Mouse (Mus musculus) cerebellum, postnatal 36 days (tissue): Measurements from ENCODE around the gene Mpo.

Source experiments
- DNase-seq, 2 experiments: peaks; one replicate each; pipeline ENCODE4 v3.0.0; 2021 to 2022; ENCODE audit warnings: mixed read lengths in 2 of 2

Mpo gene

DNA sequence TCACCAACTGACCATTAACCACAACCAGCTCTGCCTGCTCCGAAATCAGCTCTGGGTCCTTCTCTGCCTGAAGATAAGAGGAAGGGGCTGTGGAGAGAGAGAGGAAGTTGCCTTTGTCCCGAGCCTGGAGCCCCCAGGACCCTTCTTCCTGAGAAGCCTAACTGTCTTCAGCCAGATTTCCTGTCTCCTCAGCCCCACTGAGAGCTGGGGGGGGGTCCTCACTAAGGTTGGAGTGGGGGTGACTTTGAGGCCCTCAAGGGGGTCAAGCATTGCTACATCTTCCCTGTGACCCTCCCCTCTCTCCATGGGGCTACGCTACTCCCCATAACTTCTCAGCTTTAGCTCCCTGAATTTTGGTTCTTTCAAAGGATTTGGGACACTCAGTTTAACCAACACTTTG, at the start of gene Mpo:
Gene Mpo (plus strand): TSS at position 122 of the 400 bp plus-strand sequence.
- DNase-seq = no peak

DNA sequence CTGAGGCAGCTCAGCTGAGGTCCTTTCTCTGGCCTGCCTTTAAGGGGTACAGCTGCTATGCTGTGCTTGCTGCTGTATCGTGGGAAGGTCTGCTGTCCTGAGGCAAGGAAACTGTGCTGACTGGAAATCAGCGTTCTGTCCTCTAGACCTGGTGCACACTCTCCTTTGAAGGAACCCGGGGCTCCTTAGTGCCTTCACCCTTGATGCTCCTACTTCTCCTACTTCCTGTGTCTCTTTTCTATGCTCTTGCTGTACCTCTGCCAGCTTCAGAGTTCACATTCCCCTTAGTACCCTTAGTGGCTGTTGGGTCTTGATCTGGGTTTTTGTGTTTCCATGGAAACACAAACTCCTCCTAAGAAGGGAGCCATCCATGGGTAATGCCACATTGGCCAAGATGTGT, 49.7 kb upstream of the Mpo start:
- DNase-seq = no peak

DNA sequence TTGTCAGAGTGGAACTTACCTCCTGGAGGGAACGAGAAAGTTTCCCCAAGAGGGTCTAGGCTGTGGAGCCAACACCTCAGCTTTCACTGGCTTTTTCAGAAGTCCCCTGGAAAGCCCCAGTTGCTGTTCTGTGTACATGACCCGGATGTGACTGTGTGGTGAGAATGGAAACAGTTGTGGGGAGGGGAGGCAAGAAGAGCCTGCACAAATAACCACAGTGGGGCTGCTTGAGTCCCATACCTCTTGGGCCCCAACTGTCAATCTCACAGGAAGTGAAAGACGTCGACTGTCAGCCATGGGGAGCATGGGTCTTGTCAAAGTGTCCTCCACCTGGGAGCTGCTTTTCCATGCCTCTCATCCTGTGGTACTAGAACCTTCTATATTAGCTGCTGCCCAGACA, 48.4 kb upstream of the Mpo start:
- no peak for DNase-seq

DNA sequence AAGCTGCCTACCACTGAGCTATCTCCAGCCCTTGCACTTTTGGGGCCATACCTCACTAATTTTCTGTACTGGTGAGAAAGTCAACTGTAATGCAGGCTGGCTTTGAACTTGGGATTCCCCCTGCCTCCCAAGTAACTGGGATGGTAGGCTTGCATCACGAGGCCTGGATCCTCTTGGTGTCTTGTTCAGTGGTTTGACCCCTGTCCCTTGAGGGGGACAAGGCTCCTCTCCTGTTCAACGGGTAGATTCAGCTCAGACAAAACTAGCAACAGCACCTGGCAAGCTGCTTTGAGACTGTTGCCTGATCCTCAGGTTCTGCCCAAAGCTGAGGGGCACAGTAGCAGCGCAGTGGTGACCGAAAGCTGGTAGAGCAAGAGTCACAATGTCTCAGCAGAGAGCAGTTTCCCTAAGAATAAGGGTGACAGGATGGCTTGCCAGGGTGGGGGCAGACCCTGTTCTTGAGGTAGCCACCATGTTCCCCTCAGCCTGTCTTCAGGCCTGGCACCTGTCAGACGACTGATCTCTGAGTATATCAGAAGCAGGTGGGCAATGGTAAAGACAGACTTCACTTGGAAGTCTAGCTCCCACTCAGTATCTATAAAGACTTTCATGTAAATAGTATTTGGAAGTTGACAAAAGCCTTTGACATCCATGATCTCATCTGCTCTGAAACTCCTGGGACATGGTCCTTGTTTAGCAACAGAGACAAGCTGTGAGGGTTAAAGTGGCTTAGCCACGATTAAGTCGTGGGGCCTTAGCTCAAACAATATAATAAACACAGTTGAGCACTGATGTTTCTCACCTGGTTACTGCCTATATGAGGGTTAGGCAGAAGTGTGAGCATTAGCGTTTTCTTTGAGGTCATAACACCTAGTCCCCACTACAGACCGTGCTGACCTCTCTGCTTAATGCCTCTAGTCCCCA, 47.5 kb upstream of the Mpo start:
- DNase-seq = no peak

DNA sequence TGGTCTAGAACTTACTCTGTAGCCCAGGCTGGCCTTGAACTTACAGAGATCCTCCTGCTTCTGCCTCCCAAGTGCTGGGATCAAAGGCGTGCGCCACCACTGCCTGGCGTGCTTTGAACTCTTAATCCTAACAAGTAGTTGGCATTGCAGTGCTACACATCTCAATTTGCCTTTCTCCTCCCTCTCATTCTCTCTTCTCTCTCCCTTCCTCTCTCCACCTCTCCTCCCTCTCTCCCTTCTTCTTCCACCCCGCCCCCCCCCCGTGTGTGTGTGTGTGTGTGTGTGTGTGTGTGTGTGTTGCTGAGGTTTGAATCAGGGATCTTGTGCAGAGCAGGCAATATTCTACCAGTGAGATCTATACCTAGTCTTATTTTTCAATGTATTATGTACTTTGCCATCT, 46.1 kb upstream of the Mpo start:
- DNase-seq = no peak

DNA sequence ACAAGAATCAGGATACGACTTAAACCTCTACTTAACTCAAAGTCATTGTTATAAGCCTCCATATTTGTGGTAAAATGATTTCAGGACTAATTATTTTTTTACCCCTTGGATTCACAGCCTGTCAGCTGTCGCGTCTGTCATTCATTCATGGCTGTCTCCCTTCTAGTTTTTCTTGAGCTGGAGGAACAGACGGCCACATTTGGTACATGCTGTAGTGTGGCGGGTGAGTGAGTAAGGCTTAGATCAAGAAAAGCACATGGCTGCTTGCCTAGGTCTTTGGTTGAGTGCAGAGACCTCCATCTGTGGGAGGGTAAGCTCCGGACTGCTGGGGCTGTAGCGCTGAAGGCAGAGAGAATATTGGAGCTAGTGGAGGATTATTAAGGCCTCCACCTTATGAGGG, 45.7 kb upstream of the Mpo start:
- no peak for DNase-seq

DNA sequence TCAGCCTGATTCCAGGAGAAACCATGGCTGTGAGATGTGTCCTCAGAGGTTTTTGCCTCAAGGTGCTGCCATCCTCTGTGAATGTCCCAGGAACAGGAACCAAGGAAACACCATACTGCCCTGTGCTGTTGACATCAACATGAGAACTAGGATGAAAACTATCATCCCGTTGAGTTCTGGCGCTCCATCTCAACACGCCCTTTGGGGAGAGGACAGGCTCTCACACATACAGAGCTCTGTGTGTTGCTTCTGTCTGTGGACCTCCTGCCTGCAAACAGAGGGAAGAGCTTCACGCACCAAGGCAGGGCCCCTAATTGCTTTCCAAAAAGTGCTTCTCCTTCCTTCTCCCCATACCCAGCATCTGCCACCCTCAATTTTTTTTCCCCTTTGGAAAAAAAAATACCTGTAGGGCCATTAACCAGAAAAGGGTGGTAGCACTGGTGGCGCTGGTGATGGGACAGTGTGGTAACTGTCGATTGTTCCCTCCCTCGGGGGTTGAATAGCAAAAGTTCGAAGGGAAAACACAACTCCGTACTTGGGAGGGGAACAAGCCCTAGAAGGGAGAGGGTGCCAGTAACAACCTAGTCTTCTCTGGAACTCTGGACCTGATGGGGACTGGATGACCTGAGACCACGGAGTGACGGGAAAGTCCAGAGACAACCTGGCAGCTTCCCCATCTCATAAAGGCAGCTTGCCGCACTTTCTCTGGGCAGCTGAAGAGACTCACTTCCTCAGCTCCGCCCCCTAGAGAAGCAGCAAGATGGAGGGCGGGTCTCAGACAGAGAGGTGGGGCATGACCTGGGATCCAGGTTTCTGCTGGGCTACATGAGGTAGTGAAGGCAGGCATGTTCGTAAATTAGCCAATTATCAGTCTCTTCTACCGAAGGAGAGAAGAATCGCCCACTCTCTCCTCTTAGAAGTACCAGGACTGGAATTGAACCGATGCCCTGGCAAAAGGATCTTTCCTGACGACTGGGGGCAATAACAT, 45.0 kb upstream of the Mpo start:
- no peak for DNase-seq

DNA sequence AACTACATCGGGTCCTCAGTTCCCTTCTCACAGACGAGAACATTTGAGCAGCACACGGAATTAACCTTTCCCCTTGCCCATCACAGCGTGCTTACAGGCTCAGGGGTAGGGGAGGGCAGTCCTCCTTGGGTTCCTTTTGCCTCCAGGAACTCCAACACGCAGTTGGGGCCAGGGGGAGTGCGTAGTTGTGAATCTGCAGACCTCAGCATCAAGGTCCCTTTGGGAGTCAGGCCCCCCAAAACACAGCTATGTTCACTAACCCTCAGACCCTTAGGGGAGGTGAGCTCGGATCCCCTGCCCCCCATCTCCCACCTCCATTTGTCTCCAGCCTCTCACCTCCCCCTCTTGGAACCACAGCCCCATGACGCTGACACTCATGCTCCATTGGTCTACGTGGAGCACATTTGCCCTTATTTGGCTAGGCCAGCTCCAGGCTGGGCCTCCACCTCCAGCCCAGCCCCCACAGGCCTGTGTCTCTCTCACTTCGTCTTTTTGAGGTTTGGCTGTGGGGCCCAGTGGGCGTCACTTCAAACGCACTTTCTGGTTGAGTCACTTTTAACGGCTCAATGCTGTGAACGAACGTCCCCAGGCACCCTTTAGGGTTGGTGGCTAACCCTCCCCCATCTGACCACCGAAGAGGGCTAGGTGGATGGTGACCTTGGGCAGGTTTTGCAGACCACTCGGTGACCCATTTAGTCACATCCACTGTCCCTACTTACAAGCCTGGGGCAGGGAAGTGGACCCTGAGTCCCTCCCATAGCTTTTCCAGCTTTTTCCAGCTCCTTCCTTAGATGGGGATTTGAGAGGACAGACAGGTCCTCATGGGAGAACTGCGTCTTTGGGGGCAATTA, 44.0 kb upstream of the Mpo start:
- no peak for DNase-seq

DNA sequence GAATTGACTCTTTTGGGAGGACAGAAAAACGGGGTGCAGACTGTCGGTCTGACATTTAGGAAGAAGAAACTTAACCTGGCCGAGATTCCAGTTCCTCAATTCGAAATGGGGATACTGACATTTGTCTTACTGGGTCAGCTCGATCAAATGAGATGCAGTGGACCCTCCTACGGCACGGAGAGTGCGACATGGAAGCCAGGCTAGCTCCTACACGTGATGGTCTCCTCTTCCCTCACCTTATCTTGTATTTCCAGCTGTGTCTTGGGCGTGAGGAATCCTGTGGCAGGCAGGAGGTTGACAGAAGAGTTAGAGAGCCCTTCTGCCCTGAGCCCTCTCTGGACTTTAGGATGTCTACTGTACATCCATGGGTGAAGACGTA, 43.3 kb upstream of the Mpo start:
- DNase-seq = no peak

DNA sequence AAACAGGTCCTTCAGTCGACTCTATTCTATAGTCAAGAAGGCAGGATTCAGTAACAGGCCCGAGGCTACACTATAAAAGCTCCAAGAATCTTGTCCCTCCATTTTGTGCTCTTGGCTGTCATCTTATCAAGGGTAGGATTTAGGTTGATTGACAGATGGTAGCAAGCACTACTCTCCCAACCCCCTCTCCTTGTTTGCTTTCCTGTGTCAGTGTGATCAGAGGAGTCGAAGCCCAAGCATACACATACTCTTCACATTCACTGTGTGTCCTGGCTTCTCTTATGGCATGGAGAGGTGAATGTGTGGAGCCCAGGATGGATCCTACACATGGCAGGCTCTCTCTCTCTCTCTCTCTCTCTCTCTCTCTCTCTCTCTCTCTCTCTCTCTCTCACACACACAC, 42.9 kb upstream of the Mpo start:
- no peak for DNase-seq

DNA sequence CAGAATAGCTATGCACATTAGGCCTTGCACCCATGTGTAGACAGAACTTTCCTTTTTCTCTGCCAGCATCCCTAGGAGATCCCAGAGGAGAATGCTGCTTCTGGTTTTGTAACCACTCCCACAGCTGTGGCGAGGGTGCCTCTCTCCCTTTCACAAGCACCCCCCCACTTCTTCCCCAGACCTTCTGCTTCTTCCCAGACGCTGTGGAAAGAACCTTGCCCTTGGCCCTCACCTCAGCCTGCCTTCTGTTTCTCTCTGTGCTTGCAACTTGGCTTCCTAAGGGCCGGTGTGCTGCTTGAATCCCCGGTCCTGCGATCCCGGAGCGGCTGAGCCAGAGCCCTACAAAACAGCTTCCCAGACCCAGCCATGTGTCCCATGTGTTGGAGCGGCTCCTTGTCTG, 42.4 kb upstream of the Mpo start:
- DNase-seq = no peak

DNA sequence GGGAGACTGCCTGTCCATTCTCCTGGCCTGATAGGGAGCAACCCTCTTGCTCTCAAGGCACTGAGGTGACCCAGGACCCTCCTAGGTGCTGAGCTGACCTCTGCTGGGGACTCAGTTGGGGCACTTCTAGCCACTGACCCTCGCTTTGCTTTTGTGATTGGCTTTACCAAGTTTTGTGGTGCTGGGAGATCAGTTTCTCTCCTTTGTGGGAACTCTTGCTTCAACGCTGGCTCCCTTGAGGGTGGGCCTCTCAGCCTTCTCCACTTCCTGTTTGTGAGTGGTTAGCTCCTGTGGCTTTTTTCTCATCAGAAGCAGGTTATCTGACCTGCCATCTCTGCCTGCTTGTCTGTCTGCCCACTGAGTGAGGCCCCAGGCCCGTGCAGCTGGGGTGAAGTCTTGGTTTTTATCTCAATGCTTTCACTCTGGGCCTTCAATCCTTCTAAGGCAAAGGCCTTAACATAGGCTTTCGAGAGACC, 41.9 kb upstream of the Mpo start:
- DNase-seq = no peak

DNA sequence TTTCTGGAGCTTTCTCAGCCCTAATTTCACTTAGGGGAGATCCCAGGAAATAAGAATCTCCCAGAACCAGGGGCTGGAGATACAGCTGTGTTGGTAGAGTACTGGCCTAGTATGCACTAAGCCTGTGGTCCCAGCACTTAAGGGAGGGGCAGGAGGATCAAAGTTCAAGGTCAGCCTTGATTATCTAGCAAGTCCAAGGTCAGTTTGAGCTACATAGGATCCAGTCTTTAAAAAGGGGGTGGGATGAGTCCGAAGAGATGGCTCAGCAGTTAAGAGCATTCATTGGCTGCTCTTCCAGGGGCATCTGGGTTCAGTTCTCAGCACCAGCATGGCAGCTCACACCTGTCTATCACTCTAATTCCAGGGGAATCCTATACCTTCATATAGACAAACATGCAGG, 41.1 kb upstream of the Mpo start:
- no peak for DNase-seq

DNA sequence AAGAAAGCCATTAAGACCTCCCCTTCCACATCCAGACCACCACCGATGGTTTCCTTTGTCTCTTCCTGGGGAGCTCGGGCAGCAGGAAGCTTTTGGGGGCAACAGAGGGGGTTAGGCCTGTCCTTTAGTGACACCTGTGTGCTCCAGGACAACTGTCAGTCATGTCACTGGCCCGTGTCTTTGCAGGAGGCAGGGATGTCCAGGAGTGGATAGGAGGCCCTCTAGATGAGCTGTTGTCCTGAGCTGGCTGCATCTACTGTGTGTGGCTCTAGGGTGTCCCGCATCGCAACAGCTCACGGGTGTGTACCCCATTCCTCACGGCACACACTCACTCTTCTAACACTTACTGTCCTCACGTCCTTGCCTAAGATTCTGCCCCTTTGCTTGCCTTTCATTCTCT, 40.1 kb upstream of the Mpo start:
- DNase-seq = no peak

DNA sequence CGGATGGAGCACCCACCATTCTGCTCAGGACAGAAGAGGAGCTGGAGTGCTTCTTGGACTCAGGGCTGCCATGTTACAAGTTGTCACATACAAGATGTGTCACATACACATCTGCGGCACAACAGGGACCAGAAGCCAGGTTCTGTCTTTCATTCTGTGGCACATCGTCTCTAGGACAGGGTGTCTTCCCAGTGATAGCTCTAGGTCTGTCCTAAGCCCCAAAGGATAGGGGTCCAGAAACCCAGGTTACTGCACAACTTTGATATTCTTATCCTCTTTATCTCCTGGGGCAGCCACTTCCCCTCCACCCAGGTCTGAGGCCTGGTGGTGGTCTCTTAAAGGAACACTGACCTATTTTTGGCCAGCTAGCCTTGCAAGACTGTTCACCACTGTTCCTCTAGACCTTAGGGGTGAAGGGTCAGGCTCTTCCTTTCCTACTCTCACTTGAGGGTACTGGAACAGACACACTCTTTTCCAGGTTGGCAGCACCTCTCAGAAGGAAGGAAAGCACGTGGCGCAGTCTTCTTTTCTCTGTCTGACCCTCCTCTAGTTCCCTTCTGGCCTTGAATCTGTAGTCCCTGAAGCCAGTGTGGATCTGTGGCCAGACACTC, 39.4 kb upstream of the Mpo start:
- DNase-seq = no peak

DNA sequence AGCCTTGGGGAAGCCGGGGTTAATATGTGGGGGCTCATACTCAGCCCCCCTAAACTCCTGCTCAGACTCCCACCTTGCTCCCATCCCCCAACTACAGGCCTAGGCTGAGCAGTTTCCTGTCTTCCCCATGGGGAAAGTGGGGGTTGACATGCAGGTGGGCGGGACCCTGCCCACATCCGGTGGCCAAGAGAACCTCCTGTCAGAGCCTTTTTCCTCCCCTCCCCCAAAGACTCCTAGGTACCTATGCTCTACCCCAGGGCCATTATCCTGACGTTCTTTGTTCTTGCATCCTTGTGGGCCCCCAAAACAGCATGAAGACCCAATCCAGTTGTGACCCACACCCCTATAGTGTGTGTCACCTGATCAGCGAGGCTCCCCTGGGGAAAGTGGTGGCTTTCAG, 38.8 kb upstream of the Mpo start:
- no peak for DNase-seq

DNA sequence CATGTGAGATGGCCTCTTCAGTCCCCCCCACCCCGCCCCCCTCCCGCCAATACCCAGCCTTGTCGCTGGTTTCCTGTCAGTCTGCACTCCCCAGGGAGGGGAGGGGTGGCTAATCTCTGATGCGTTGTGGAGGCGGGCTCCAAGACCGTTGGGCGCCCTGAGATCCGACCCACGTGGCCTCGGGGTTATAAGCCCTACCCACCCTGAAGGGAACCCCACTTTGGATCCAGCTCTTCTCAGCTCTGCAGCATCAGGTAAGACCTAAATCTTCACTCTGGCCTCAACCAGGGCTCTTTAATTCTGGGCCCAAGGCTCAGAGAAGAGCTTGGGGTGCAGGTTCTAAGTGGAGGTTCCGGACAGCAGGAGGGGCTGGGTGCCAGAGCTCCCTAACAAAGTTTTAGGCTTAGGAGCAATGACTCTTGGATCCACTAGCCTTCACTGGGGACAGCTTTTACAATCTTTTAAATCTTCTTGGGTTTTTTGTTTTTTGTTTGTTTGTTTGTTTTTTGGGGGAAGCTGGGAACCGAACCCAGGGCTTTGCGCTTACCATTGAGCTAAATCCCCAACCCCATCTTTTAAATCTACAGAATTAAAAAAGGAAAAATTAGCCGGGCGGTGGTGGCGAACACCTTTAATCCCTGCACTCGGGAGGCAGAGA, 37.9 kb upstream of the Mpo start:
- no peak for DNase-seq

DNA sequence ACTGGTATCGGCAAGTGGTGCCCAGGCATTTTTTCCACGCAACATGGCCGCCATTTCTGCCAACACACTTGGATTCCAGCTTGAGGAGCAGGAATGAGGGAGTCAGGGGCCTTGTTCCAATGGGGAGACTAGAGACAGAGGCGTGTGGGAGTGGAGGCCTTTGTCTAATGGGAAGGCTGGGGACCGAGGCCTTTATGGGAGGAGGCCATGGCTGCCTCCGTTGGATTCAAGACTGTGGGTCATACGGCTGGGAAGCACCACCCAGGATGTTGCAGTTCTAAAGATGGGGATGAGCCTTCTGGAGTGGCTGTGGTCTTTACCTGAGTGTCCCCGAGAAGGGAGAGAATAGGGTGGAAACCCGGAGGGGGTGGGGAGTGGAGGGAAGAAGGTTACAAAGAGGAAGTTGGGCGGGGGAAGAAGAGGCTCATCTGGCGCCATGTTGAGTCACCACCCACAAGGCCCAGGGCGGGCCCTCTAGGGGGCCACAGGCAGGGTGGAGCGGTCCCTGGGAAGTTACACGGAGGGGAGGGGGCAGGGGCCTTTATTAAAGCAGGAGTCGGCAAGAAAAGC, 37.0 kb upstream of the Mpo start:
- no peak for DNase-seq

DNA sequence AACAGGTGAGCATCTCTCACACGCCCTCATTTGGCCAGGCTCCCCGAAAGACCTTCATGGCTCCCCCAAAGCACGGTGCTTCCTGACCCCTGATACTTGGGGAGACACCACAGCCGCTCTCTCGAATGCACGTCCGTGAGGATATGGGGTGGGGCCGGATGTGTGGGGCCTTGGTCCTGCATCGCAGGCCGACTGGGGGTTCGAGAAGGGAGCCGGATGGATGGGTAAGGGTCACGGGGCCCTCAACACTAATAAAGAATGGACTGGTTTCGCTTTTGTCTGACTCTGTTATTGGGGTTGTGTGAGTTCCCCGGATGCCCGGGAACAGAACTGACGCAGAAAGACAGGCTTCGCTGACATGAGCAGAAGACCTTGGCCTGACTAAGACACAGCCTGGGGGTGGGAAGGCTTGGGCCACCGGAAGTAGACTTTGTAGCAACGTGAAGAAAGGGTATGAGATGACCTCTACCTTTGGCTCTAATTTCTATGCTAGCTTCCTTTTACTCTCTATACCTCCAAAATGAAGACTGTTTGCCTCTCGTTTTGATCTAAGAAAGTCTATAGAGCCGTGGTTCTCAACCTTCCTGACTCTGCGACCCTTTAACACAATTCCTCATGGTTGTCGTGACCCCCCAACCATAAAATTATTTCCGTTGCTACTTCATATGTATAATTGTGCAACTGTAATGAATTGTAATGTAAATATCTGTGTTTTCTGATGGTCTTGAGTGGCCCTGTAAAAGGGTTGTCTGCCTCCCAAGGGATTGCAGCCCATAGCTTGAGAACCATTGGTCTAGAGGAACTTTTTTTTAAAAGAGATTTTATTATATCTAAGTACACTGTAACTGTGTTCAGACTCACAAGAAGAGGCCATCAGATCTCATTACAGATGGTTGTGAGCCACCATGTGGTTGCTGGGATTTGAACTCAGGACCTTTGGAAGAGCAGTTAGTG, 36.1 kb upstream of the Mpo start:
- no peak for DNase-seq
